Mouse (Mus musculus) lung, postnatal 0 days (tissue): ENCODE data around the gene Esrrg.

ENCODE experiments used
- CTCF ChIP-seq: IDR thresholded peaks from 2 replicates; pipeline ENCODE4 v1.5.1; 2016; ENCODE audit warnings: antibody characterized with exemption, mild to moderate bottlenecking
- EP300 ChIP-seq: IDR thresholded peaks from 2 replicates; pipeline ENCODE4 v1.6.1; 2016; ENCODE audit warnings: antibody characterized with exemption, mild to moderate bottlenecking, control low read depth

GRCm38 (mm10) chr1:187731171-187731570, 122.6 kb downstream of the Esrrg start:
- TF ChIP-seq CTCF (no peak), EP300 (no peak)
